ENCODE assay signal across 9 mouse cellular contexts in genomic region chr9:90237232-90238062, GRCm38 (mm10). TPM values are rescaled to one million over a fixed set of nuclear protein-coding genes. Genes with fewer than 3 reads are reported as not detected.
DNase-seq lines count a peak whose midpoint lies in the region; ATAC-seq lines count a peak whose summit lies in the region.
"Had no signal": no experiment of that assay in that cellular context is flagged by ENCODE, and none has a peak within 500 bp of the region (broad histone marks: within the 10 kb centered on the region; RNA-seq: fewer than 3 reads in every experiment).

No protein-coding gene starts in this region.

- no peaks in the 10 kb centered on the region for H3K27me3 ChIP-seq in lung, embryonic 16.5 days (ENCODE audit: control insufficient read depth, insufficient read depth, low read depth, low read length)
- no peaks in the 10 kb centered on the region for H3K27me3 ChIP-seq in liver, embryonic 11.5 days (replicated peaks; ENCODE audit: control insufficient read depth, insufficient read depth, low read length)
- no peaks in the 10 kb centered on the region for H3K27me3 ChIP-seq in limb, embryonic 10.5 days (ENCODE audit: low read depth, poor library complexity, severe bottlenecking)

- no peak overlapping the region for H3K9ac ChIP-seq in lung, embryonic 16.5 days (ENCODE audit: low read length)
- H3K9ac ChIP-seq in liver, embryonic 11.5 days (ENCODE audit: low read depth, low read length) = peak overlapping the region; percentile 67

- ATAC-seq in lung, embryonic 16.5 days (ENCODE audit: low read depth) = peak; percentile 39
- ATAC-seq in liver, embryonic 11.5 days (replicated peaks; ENCODE audit: low FRiP score) = peak; percentile 97

- no peak overlapping the region for H3K27ac ChIP-seq in lung, embryonic 16.5 days (ENCODE audit: low read length)
- peak overlapping the region; percentile 98 for H3K27ac ChIP-seq in liver, embryonic 11.5 days (ENCODE audit: low read depth, low read length)
- H3K27ac ChIP-seq in limb, embryonic 10.5 days = no peak overlapping the region

- H3K4me1 ChIP-seq in lung, embryonic 16.5 days (replicated peaks; ENCODE audit: control insufficient read depth, insufficient read depth, low read length) = peaks cover 8% of the 10 kb centered on the region
- H3K4me1 ChIP-seq in liver, embryonic 11.5 days (replicated peaks; ENCODE audit: control insufficient read depth, insufficient read depth, low read length) = peaks cover 38% of the 10 kb centered on the region
- no peaks in the 10 kb centered on the region for H3K4me1 ChIP-seq in limb, embryonic 10.5 days

- WGBS in lung, embryonic 16.5 days = 60% methylated on average over 9 of the region's 9 CpGs
- 40% methylated on average over 9 of the region's 9 CpGs for WGBS in liver, embryonic 11.5 days
- 81% methylated on average over 9 of the region's 9 CpGs for WGBS in limb, embryonic 10.5 days

- no peaks in the 10 kb centered on the region for H3K9me3 ChIP-seq in lung, embryonic 16.5 days (ENCODE audit: control insufficient read depth, low read length)
- no peaks in the 10 kb centered on the region for H3K9me3 ChIP-seq in liver, embryonic 11.5 days (ENCODE audit: control insufficient read depth, low read length)
- H3K9me3 ChIP-seq in limb, embryonic 10.5 days (replicated peaks) = no peaks in the 10 kb centered on the region

- peaks cover 6% of the 10 kb centered on the region; the same call in 1 of the 2 replicates for H3K36me3 ChIP-seq in lung, embryonic 16.5 days (ENCODE audit: control insufficient read depth, insufficient read depth, low read length)
- peaks cover 3% of the 10 kb centered on the region; the same call in 1 of the 2 replicates for H3K36me3 ChIP-seq in liver, embryonic 11.5 days (ENCODE audit: control insufficient read depth, insufficient read depth, low read length)
- peaks cover 9% of the 10 kb centered on the region for H3K36me3 ChIP-seq in limb, embryonic 10.5 days

- no peak for DNase-seq in lung, postnatal 14 days
- DNase-seq in c-Kit-positive CD71-positive TER-119-negative erythroid progenitor cells, embryonic 14.5 days (ENCODE audit: low read depth) = peak; percentile 92
- peak; percentile 55 for DNase-seq in liver, embryonic 11.5 days (ENCODE audit: low spot score)
- DNase-seq in thymus, postnatal 0 days (ENCODE audit: low spot score) = peak; percentile 60
- DNase-seq in limb, embryonic 10.5 days (ENCODE audit: low spot score) = no peak
- DNase-seq in adrenal gland, postnatal 10 days = no peak
- DNase-seq: cerebellum, adult 9-11 months; kidney, postnatal 10 days had no signal

- H3K4me3 ChIP-seq in lung, embryonic 16.5 days (ENCODE audit: low read length) = no peak overlapping the region
- peak overlapping the region; percentile 28 for H3K4me3 ChIP-seq in liver, embryonic 11.5 days (ENCODE audit: low read depth, low read length)
- H3K4me3 ChIP-seq in limb, embryonic 10.5 days = no peak overlapping the region

- H3K4me2 ChIP-seq in lung, embryonic 16.5 days (ENCODE audit: low read depth, low read length) = no peak overlapping the region
- peak overlapping the region; percentile 61 for H3K4me2 ChIP-seq in liver, embryonic 11.5 days

RNA-seq across cellular contexts. Expression of gene Tbc1d2b, which starts 33.2 kb away (rescaled TPM):
- polyA plus RNA-seq in lung, embryonic 16.5 days (2015; fragmentation: Nextera tagmentation; extraction: Ambion mirVana) = 19.3 and 20.9 TPM in 2 replicates
- 13.2 and 14.2 TPM in 2 replicates for polyA plus RNA-seq in liver, embryonic 11.5 days (2014; fragmentation: Nextera tagmentation; extraction: Ambion mirVana)
- polyA plus RNA-seq in thymus, postnatal 0 days (2015; fragmentation: Nextera tagmentation; extraction: Ambion mirVana) = 9.7 and 10.4 TPM in 2 replicates
- 7.1 and 8.5 TPM in 2 replicates for polyA plus RNA-seq in limb, embryonic 10.5 days (2016; fragmentation: Nextera tagmentation; extraction: Ambion mirVana)
- 10 to 100 TPM; 33.0 to 34.9 TPM for total RNA-seq in adrenal gland, postnatal 10 days (2021)

Comparison
In these comparisons a context has a peak if more than half of its experiments do, and no peak if none do; other contexts are left out.
1. DNase-seq: peak in c-Kit-positive CD71-positive TER-119-negative erythroid progenitor cells, embryonic 14.5 days (single experiment), liver, embryonic 11.5 days (single experiment) and thymus, postnatal 0 days (single experiment); none in lung, postnatal 14 days (single experiment), limb, embryonic 10.5 days (single experiment) and adrenal gland, postnatal 10 days (single experiment).